Mouse (Mus musculus): ENCODE results near the gene Prtg. TPM values are rescaled to one million over a fixed set of nuclear protein-coding genes. Genes with fewer than 3 reads are reported as not detected.

Gene Prtg
- polyA plus RNA-seq, 2 experiments from 2014 or later = 0.04 TPM; not detected in 1

- ATAC-seq = no peak
Observed at GRCm38 (mm10) chr9:72862955-72863354, 56.3 kb downstream of the Prtg start.

DNA sequence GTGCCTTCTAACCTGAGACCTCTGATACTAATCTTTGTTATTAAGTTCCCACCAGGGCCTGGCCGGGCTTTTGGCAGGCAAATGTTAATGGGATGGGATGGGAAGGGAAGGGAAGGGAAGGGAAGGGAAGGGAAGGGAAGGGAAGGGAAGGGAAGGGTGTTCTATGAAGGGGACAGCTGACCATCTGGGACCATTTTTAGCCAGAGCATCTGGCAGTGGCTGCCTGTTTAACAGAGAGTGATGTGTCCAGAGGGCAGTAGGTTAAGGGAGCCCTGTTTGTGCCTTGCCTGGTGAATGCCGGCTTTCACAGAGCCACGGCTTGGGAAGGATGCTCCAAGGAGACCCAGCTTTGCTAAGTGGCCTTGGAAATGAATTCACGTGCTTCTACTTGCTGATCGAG, 57.1 kb downstream of the Prtg start:
- ATAC-seq = no peak

- ATAC-seq = no peak
Observed at GRCm38 (mm10) chr9:72867434-72867833, 60.8 kb downstream of the Prtg start.

DNA sequence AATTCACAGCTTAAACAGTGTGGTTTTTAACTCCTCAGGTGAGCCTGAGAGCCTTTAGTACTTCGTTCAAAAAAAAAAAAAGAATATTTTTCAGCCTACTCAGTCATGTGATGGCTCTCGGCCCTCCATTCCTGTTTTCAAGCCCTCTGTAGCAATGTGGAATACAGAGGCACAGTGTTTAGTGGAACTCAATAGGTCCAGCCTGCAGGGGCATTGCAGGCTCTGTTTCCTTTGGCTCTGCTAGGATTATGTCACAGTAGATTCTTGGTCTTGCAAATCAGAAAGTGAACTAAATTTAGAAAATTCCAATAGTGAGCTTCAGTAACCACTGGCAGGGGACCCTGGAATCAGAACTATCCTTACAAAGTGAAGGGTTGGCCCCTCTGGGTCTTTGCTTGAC, 62.1 kb downstream of the Prtg start:
- ATAC-seq = no peak

- no peak for ATAC-seq
Observed at GRCm38 (mm10) chr9:72871506-72872297, 65.0 kb downstream of the Prtg start.

GRCm38 (mm10) chr9:72872298-72873130, 65.8 kb downstream of the Prtg start:
- ATAC-seq = no peak

DNA sequence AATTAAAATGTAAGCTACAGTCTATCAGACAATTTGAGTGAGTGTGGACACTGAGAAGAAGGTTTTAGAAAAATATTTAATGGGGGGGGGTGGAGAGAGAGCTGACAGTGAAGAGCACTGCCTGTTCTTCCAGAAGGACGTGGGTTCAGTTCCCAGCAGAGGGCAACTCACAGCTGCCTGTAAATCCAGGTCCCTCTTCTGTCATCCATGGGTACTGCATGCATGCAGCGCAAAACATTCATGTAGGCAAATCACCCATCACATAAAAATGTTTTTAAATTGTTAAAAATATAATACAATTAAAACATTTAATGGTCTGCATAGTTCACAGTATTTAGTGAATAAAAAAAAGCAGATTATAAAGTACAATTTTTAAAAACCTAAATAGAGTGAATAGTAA, 69.2 kb downstream of the Prtg start:
- ATAC-seq = no peak

DNA sequence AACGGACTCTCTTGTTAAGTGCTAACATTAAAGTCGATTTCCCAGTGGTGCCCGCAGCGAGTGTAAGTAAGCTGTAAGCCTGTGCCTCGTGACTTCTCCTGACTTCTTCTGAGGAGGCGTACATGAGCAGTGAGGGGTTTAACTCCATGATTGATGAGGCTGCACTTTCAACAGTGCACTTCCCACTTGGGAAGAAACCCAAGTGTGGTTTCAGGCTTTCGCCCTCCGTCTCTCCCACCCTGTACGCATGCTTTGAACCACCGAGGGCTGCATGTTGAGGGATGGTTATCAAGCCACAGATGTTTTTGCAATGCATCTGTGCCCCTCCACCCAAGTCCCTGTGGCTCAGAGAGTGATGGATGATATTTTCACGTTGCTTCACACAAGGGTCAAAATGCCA, 71.2 kb downstream of the Prtg start:
- ATAC-seq = no peak

DNA sequence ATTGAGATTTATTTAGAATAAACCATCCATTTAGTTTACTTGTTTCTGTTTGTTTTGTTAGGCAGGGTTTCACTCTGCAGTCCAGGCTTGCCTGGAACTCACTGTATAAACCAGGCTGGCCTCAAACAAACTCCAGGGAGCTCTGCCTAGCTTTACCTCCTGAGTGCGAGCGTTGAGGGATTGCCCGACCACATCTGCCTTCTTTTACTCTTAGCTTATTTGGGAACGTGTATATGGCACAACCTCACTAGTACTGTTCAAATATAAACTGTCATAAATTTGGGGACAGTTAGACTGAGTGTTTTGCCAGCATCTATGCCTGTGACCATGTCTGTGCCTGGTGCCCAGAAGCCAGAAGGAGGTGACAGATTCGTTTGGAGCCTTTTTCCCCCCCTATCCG, 72.0 kb downstream of the Prtg start:
- no peak for ATAC-seq

DNA sequence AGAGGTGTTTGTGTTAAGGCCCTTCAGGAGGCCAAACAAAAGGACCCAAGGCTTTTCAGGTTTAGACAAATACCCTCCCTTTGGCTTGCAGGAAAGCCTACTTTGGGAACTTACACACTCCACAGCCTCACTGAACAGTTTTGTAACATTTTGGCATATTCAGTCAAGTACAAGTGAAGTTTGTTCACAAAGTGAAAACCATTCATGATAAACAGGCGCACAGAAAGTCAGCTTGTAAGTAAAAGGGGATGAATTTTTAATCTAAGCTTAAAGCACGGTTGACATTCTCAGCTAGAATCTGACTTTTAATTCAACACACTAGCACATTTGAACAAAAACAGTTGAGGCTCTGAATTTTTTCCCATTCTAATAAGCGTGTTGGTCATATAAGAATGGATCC, 72.9 kb downstream of the Prtg start:
- no peak for ATAC-seq

GRCm38 (mm10) chr9:72880225-72880960, 73.7 kb downstream of the Prtg start:
- no peak for ATAC-seq

GRCm38 (mm10) chr9:72881026-72881768, 74.5 kb downstream of the Prtg start:
- no peak for ATAC-seq

DNA sequence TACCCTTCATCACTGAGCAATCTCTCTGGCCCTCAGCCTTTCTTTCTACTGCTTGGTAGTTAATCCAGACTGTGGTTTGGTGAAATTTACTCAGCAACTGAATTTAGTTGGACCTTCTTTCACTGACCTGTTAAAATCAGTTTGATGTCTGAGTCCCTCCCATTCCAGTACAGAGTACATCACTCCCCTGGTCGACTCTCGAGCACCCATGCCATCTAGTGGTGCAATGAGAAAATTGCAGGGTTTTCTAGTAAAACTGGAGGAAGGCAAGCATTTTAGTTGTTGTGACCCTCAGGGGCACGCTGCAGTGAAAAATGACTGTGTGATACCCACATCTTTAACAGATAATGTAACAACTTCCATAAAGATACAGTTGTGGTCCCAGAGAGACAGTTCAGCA, 77.3 kb downstream of the Prtg start:
- no peak for ATAC-seq

- no peak for ATAC-seq
Observed at GRCm38 (mm10) chr9:72889777-72890176, 83.1 kb downstream of the Prtg start.

DNA sequence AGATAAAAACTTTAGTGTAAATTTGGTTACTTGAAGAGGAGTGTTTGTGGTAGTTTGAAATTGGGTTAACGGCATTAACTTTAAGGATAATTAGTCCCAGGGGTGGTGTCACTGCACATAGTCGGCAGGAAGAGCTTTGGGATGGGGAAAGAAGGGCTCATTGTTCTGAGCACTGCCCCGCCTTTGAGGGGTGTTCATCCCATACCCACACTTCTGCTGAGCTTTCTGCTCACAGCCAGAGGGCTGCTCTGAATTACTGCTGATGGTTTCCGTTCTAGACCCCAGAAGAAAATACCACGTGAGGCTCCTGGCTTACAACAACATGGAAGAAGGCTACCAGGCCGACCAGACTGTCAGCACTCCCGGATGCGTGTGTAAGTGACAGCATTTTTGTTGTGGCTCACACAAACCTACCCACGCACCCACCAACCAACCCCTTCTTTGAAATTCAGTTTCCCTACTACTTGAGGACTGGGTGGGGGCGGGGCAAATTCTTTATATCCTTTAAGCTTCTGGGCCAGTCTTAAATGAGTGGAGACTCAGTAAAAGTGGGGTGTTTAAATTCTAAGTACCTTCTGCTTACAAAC, 83.9 kb downstream of the Prtg start:
- no peak for ATAC-seq

GRCm38 (mm10) chr9:72892761-72893160, 86.1 kb downstream of the Prtg start:
- no peak for ATAC-seq

- no peak for ATAC-seq
Observed at GRCm38 (mm10) chr9:72894796-72895352, 88.2 kb downstream of the Prtg start.

DNA sequence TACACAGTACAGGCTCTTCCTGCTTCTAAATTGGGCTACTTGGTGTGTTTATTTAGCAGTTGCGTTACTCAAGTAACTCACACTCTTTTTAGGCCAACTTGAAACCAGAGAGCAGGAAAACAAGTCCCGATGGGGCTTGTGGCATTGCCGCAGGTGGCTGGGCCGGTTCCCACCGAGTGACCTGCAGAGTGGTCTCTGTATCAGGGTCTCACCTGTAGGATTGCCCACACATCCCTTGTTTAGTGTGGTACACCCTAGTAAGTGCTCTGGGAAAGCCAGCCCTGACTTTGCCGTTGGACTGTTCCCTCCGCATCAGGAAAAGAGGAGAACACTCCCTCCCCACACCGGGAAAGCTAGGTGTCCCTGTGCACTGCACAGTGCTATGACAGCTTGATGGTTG, 95.4 kb downstream of the Prtg start:
- no peak for ATAC-seq

GRCm38 (mm10) chr9:72902611-72903010, 95.9 kb downstream of the Prtg start:
- no peak for ATAC-seq

DNA sequence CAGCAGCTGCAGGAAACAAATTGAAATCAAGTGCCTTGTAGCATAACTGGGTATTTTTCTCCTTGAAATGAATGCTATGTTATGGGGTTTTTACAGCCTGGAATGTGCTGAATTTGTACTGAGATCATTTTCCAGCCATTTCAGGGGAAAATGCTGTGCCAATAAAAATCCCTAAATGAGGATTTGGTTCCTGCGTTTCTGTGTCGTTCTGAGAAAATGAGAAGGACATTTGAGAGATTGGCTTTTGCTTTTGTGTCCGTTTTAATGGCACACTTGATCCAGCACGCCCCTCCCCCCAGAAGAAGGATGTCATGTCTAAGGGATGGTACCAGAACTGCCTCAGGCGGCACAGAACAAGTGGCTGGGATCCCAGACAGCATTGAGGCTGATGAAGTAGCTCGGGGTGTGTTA, 100.0 kb downstream of the Prtg start:
- no peak for ATAC-seq

DNA sequence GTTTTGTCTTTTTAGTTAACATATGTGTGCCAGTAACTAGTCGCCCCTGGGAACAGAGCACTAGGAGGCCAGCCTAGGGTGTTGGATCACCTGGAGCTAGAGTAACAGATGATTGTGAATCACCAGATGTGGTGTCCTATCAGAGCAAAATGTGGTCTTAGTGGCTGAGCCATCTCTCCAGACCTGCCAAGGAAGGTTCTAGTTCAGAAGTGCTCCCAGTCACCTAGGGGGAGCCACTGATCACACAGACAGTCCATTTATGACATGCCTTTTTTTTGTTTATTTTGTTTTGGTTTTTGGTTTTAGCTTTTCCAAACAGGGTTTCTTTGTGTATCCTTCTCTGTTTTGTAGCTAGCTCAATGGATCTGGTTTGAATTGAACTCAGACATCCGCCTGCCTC, 104.7 kb downstream of the Prtg start:
- ATAC-seq = no peak

DNA sequence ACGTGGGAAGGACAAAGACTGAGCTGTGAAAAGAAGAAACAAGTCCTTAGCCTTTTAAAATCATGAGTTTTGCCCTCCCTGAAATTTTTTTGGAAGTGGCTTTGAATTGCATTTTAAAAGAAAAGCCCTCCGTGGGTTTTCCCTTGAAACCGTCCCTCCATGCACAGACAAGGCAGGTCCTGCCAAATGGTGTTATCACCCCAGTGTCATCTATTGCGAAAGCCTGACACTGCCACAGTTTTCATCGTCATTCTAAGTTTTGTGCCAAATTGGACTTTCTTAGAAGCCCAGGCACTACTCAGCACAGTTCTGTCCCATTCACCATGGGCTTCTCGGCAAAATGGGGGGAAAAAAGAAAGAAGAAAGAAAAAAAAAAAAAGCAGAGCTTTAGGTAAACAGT, 106.9 kb downstream of the Prtg start:
- no peak for ATAC-seq
